Mouse (Mus musculus) cerebellum, adult 11-12 months (tissue): Measurements from ENCODE around the gene Scgb1b19.
"Not testable (repeated sequence)": the region's sequence is repeated elsewhere in the genome, so short reads cannot be mapped to it uniquely, and the experiment has no call there.

Experiments used
- DNase-seq: peaks from one replicate; pipeline ENCODE4 v3.0.0; 2022

The Scgb1b19 gene

DNA sequence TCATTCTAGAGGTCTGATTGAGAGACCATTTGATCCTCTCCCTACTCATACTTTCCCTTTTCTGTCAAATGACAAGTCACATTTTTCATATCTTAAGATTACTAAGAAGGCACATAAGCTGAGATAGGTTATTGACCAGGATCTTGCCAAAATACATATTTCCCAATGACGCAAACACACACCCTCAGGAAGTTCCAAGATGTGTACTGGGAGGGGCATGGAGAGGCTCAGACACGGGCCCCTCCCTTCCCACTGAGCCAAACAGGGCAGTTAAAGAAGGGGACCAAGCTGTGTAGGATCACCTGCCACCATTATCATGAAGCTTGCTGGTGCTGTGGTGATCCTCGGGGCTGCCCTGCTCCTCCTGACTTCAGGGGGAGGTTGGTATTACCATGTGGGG, at the start of gene Scgb1b19:
Scgb1b19 (plus strand) TSS at position 301 of the 400 bp plus-strand sequence.
- not testable (repeated sequence) for DNase-seq

DNA sequence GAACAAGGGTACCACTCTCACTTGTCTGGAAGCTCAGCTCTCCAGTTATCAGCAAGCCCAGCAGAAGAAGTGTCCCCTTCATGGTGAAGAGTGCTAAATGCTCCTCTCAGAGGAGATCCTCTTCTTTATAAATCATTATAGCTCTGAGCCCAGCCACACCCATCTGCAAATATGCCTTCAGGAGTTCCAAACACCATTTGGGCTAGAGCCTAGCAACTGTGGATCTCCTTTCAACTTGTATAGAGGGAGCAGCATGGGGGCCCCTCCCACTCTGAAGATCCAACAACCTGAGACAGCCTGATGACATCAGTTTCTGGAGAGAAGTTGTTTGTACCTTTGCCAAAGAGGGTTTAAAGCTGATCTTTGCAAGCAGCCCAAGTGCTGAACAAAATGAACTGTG, 6.9 kb upstream of the Scgb1b19 start, which contains the start of gene Scgb2b19:
Scgb2b19 (minus strand) TSS at position 101 of the 400 bp plus-strand sequence.
- DNase-seq = not testable (repeated sequence)
